Mouse (Mus musculus): ENCODE measurements at regions not wholly inside any gene's neighbourhood (a gene's known extent, or its start where the extent isn't known, plus 50 kb on each side); places are given as distances from the start of the nearest gene placed in this dataset.
"Not testable (repeated sequence)": the region's sequence is repeated elsewhere in the genome, so short reads cannot be mapped to it uniquely, and the experiment has no call there.

DNA sequence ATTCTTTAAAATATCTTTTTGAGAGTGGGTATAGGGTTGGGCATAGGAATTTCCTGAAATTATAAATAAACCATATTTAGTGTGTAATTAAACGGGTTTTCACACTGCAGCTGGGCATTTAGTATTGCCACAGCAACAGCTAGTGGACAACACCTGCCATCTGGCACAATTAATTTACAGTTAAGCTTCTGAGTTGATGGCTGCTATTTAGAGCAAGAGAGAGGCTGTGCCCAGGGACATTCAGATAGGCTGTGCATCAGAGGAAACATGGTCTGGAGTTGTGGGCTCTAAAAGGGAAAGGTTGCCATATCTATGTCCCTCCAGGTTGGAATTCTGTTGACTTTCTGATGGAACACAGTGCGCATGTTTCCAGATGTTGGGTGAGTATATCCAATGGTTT, 227.1 kb downstream of the Pth2r start:
- no peak for DNase-seq (ENCODE audit: low read depth, low spot score)

GRCm38 (mm10) chr1:65535674-65536073, 253.8 kb downstream of the Pth2r start:
- DNase-seq (ENCODE audit: low read depth, low spot score): no peak

- DNase-seq (ENCODE audit: low read depth, low spot score): no peak
Measured at GRCm38 (mm10) chr1:65538509-65538908, 256.7 kb downstream of the Pth2r start.

DNA sequence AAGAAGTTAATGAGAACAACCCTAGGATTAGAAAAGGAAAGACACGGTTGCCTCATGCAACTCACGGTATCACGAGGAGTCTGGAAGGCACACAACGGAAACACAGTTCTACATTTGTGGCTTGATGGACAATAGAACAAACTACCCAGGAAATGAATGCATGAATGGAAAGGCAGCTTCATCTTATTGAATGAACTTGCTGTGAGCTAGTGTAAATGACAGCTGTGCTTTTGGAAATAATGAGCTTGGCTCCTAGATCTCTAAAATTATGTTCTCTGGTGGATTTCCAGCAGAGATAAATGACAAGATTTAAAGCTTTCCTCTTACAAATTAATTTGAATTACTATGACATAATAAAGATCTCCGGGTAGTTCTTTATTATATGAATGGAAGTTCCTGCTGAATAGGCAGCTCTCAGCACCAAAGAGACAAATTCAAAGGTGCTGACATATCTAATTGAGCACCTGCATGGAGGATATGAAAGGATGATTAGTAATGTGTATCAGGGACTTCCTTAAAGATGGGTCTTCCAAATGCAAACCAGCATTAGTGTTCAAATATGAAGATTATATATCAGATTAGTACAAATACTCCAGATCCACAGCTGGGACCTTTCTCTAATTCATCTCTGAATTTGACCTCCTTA, 262.5 kb downstream of the Pth2r start:
- DNase-seq (ENCODE audit: low read depth, low spot score): no peak

DNA sequence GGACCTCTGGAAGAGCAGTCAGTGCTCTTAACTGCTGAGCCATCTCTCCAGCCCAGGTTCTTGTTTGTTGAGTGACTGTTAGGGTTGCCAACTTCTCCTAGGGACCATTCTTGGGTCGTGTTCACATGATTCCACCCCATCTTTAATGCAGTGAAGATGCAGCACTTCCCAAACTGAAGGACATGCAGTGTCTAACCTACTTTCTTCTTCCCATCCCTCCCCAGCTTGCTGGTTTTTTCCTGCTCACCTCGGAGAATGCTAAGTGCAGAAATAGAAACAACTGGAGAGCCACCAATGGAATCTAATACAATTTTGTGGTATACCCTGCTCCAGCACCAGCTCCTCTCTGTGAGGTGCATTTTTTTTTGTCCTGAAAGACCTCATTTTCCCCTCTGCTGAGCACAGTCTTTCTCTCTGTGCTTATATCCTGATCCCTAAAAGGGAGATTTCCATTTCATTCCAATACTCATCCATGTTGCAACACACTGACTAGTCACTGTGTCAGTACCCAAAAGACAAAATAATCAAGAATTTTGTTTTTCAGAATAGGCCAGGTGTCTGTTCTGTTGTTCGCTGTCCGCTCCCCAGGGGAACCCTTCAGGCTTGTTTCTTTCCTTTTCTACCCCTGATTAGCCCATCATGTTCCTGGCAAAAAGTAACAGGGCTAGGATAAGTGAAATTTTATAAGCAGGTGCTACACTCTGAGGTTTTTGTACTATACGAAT, 263.6 kb downstream of the Pth2r start:
- no peak for DNase-seq (ENCODE audit: low read depth, low spot score)

GRCm38 (mm10) chr1:65548830-65549229, 267.0 kb downstream of the Pth2r start:
- no peak for DNase-seq (ENCODE audit: low read depth, low spot score)

GRCm38 (mm10) chr1:65587402-65587801, 305.5 kb downstream of the Pth2r start:
- no peak for DNase-seq (ENCODE audit: low read depth, low spot score)

DNA sequence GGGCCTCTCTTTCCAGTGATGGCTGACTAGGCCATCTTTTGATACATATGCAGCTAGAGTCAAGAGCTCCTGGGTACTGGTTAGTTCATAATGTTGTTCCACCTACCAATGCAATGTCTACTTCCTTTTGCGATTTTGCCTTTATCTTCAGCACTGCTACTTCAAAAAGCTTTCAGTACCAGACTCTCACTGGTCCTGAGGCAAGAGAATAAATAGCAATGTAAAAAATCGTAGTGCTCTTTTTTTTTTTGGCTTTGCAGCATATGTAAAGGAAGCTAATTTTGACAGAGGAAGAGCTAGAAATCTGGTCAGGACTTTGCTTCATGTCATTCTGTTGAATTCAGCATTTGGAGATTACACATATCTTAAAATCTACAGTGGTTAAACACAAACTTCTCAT, 291.0 kb upstream of the Crygf start:
- DNase-seq (ENCODE audit: low read depth, low spot score): no peak

DNA sequence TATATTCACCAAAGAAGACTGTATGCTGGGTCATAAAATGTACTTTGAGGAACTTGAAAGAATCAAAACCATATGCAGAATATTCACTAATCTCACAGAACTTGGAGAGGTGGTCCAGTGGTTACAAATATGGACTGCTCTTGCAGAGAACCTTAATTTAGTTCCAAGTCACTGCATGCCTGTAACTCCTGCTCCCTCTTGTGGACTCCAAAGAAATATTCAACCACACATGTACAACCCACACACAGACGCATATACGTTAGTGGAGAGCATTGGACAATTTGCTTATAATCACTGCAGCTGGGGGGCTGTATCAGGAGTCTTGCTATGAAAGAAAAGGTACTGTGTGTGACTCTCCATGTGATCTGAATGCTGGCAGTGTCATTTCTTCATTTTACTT, 271.9 kb upstream of the Crygf start:
- no peak for DNase-seq (ENCODE audit: low read depth, low spot score)

- DNase-seq (ENCODE audit: low read depth, low spot score): no peak
Measured at GRCm38 (mm10) chr1:65681960-65682359, 244.4 kb upstream of the Crygf start.

GRCm38 (mm10) chr1:65687322-65687721, 239.0 kb upstream of the Crygf start:
- no peak for DNase-seq (ENCODE audit: low read depth, low spot score)

DNA sequence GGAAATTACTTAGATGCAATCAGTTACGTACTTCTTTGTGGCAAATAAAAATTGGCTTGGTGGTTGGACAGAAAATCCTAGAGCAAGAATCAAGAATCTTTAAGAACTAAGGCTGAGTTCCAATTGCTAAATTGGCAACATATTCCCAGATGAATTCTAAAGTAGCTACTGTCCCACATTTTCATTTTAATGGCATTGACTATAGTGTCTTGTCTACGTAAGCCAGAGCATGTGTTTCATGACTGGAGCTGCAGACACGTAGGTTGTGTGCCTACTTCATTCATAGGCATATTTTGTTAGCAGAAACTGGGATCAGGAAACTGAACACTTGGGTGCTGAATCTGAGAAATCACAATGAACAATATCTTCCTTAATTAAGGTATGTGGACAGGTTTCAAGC, 196.1 kb upstream of the Crygf start:
- DNase-seq (ENCODE audit: low read depth, low spot score): no peak

DNA sequence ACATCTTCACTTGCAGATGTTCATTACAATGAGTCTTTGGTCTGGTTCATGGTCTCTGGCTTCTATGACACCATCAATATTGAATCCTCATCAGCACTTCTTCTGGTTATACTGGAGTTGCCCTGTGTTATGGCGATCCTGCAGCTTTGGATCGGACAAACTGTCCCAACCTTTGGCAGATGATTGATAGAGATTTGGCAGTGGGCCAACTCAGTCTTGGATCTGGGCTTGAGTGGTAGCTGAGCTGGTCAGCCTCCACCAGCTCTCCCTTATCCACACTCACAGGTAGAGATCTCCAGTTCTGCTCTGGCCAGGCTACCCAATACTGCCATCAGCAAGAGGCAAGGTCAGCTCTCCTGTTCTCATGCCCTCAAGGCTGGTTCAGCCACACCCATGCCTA, 168.4 kb upstream of the Crygf start:
- DNase-seq (ENCODE audit: low read depth, low spot score): no peak

GRCm38 (mm10) chr1:65761141-65761540, 165.2 kb upstream of the Crygf start:
- no peak for DNase-seq (ENCODE audit: low read depth, low spot score)

DNA sequence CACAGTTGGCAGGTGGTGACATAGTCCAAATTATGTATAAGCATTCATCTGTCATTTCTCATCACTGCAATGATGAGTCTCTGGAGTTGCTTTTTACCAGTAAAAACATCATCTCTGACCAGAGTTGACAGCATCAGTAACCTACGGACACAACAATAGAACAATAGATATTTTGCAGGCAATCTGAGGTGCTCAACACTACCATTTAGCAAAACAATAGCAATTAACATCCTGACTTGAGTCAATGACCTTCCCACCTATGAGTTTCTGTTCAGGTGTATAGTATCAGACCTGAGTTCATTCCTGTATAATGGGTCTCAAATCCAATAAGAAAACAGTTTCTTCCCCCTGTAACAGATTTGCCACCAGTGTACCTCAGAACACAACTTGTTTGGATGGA, 126.1 kb upstream of the Crygf start:
- no peak for DNase-seq (ENCODE audit: low read depth, low spot score)

- DNase-seq (ENCODE audit: low read depth, low spot score): no peak
Measured at GRCm38 (mm10) chr1:65820771-65821170, 105.5 kb upstream of the Crygf start.

- DNase-seq (ENCODE audit: low read depth, low spot score): no peak
Measured at GRCm38 (mm10) chr1:65841116-65841515, 85.2 kb upstream of the Crygf start.

- DNase-seq (ENCODE audit: low read depth, low spot score): peak; percentile 3
Measured at GRCm38 (mm10) chr1:65847005-65847404, 79.3 kb upstream of the Crygf start.

DNA sequence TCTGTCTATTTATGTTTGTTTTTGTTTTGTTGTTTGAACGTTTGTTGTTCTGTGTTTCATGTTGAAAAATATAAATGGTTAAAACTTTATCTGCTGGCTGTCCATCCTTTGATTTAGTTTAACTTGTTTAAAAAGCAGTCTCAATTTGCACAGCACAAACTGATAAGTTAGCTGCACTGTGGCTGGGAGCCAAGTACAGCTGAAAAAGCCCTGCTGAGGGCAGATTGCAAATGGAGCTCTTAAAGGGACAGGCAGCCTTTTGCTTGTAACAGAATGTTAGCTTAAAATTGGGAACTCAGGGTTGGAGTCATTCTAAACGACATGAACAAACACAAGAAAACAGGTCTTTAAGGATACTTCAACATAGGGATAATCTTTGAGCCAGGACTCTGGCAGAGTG, 52.6 kb upstream of the Crygf start:
- DNase-seq (ENCODE audit: low read depth, low spot score): not testable (repeated sequence)

Measured in skeletal muscle tissue, adult 2 months (tissue).